Mouse (Mus musculus) central nervous system, embryonic 18 days (tissue): Measurements from ENCODE around the gene Fignl1. TPM values are rescaled to one million over a fixed set of nuclear protein-coding genes. Genes with fewer than 3 reads are reported as not detected.

ENCODE experiments used
- polyA plus RNA-seq: library from polyadenylated mRNA; depleted of rRNA; stranded (reverse); fragments of >200 nt; gene quantifications from 2 replicates; pipeline ENCODE4 v1.2.3, GENCODE M21; 2012; rRNA removed

The Fignl1 gene
- 5.3 and 5.6 TPM in 2 replicates for polyA plus RNA-seq

GRCm38 (mm10) chr11:11808820-11809403, at the start of gene Fignl1:
Fignl1 (minus strand) TSS chr11:11808962.

Other genes starting within 250 kb of the Fignl1 start
- not detected in 2 replicates for gene 4930512M02Rik, start 181.1 kb downstream of the Fignl1 start, polyA plus RNA-seq
- gene Ikzf1, start 124.0 kb downstream of the Fignl1 start, polyA plus RNA-seq = 5.1 and 7.8 TPM in 2 replicates
- 12.0 and 12.8 TPM in 2 replicates for gene Ddc, start 89.2 kb upstream of the Fignl1 start, polyA plus RNA-seq
- 58.9 and 82.1 TPM in 2 replicates for gene Grb10, start 229.7 kb upstream of the Fignl1 start, polyA plus RNA-seq